Mouse (Mus musculus): ENCODE results near the gene Acox2. TPM values are rescaled to one million over a fixed set of nuclear protein-coding genes. Genes with fewer than 3 reads are reported as not detected.

The Acox2 gene
- polyA plus RNA-seq, 1 experiment from 2014 or later = not detected

DNA sequence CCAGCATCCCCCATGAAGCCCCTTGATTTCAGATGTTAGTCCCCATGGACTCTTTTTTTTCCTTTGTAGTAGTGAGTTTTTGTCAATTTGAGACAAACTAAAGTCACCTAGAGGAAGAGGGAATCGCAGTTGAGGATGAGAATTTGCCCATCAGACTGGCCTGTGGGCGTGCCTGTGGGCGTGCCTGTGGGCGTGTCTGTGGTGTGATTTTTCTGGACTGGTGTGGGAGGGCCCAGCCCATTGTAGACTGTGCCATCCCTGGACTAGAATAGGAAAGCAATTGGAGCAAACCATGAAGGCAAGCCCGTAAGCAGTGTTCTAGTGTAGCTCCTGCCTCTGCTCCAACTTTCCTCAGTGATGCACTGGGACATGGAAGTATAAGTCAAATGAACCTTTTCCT lies 82.9 kb downstream of the Acox2 start:
- WGBS = 59% methylated on average over 5 of the region's 5 CpGs
- no peaks in the 10 kb centered on the region for H3K36me3 ChIP-seq (ENCODE audit: control insufficient read depth, insufficient read depth, low read length)
- no peaks in the 10 kb centered on the region for H3K9me3 ChIP-seq (ENCODE audit: control insufficient read depth, low read length)
- ATAC-seq (ENCODE audit: low FRiP score, low TSS enrichment) = no peak
- no peak overlapping the region for H3K9ac ChIP-seq (replicated peaks; ENCODE audit: low read length)
- H3K4me3 ChIP-seq (replicated peaks; ENCODE audit: low read depth, low read length) = no peak overlapping the region
- H3K27me3 ChIP-seq (ENCODE audit: control insufficient read depth, insufficient read depth, low read length) = no peaks in the 10 kb centered on the region
- no peak overlapping the region for H3K4me2 ChIP-seq (ENCODE audit: low read length)
- no peak for DNase-seq
- no peak overlapping the region for H3K27ac ChIP-seq (replicated peaks; ENCODE audit: low read depth, low read length)
- H3K4me1 ChIP-seq (ENCODE audit: control insufficient read depth, insufficient read depth, low read length) = peaks cover 9% of the 10 kb centered on the region

Other genes starting within 250 kb of the Acox2 start
- 52.1 and 59.6 TPM in 2 replicates for gene Rpp14, start 179.0 kb downstream of the Acox2 start, polyA plus RNA-seq (2014; fragmentation: Nextera tagmentation; extraction: Ambion mirVana)
- 48.4 and 57.1 TPM in 2 replicates for gene Pxk, start 161.1 kb downstream of the Acox2 start, polyA plus RNA-seq (2014; fragmentation: Nextera tagmentation; extraction: Ambion mirVana)
- 242 and 245 TPM in 2 replicates for gene Pdhb, start 86.3 kb downstream of the Acox2 start, polyA plus RNA-seq (2014; fragmentation: Nextera tagmentation; extraction: Ambion mirVana)
- gene Kctd6, start 45.2 kb downstream of the Acox2 start, polyA plus RNA-seq (2014; fragmentation: Nextera tagmentation; extraction: Ambion mirVana) = 9.1 and 11.6 TPM in 2 replicates
- 0.08 TPM in 2 replicates for gene Fam107a, start 58.7 kb upstream of the Acox2 start, polyA plus RNA-seq (2014; fragmentation: Nextera tagmentation; extraction: Ambion mirVana)
- gene Oit1, start 119.4 kb upstream of the Acox2 start, polyA plus RNA-seq (2014; fragmentation: Nextera tagmentation; extraction: Ambion mirVana) = 0.18 TPM in 1 of 2 replicates, not detected in the other

All from midbrain, embryonic 14.5 days (tissue).